Mouse (Mus musculus): ENCODE results near the gene Rpain.

Rpain gene

DNA sequence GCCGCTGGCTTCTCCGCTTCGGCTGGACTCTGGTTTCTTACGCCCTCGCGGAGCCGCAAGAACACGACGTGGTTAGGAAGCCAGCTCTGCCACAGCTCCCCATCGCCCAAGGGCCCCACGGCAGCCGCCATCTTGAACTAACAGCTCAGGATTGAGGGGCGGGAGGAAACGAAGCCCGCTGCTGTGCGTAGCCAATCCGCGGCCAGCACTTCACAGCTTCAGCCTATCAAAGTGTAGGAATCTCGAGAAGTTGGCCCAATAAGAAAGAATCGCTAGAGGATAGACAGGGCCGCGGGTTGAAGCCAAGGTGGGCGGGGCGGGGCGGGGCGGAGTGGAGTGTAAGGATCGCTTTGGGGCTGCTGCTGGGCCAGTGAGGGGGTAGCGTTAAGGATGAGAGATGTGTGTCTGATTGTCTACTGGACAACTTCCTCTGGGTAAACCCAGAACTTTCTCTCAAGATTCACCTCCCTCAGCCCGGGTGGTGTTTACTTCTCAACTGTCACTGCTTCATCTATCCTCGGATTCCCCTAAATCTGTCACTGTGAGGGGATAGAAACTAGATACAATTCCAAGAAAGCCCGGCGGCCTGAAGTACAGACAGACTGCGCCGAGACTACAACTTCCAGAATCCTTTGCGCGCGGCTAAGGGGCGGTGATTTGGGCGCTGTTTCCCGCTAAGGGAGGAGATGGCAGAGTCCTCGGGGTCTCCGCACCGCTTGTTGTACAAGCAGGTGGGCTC lies at the start of gene Rpain, which contains the start of gene Nup88:
Gene Rpain, plus strand, starts transcription at position 393 of the 739 bp plus-strand sequence.
Gene Nup88, minus strand, starts transcription at position 153 of the 739 bp plus-strand sequence.
- peak; percentile 97 for DNase-seq (ENCODE audit: low read depth)

DNA sequence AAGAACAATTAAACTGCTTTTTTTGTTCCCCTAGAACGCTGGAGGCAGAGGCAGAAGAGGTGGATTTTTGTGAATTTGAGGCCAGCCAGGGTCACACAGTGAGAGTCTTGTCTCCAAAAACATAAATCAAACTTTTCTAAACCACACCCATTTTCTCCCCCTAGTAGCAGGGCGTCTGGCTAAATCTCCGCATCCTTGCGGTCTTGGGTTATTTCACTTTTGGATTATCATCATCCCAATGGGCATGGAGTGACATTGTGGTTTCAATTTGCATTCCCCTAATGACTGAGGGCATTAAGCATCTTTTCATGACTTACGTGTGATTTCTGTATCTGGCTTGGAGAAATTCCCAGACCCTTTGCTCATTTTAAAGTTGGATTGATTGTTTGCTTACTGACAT lies 38.6 kb upstream of the Rpain start:
- peak; percentile 11 for DNase-seq (ENCODE audit: low read depth)

DNA sequence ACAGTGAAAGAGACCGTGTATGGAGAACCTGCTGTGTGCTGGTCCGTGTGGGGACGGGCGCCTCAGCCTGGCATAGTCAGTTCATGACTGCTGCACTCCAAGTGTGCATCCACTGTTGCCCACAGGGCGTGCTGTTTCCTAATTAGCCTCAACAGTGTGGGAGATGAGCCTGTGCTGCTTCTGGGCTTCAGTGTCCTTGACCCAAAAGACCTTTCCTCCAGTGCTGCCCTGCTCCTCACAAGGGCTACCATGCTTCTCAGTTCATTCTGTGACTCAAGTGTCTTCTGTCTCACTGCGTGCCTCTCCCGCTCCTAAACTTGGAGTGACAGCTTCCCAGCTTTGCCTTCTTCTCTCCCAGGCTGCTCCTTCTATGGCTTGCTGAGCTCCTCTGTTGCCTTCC lies 34.7 kb upstream of the Rpain start:
- no peak for DNase-seq (ENCODE audit: low read depth)

DNA sequence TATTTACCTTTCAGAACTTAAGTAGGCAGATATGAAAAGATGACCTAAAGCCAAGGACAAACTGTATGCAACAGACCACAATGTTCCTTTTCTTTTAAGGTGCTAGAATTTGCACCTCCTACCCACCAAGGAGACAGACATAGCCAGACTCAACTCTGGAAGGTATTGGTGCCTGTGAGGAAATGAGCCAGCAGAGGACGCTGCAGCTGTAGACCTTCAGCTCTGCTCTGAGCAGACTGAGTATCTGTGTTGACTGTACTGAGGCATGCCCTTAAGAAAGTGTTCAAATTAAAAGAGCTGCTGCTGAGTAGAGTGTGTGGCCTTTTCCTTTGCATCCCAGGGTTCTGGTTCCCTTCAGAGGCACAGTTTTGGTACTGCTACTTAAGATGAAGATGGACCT lies 27.4 kb upstream of the Rpain start:
- DNase-seq (ENCODE audit: low read depth) = no peak

GRCm38 (mm10) chr11:70943651-70944050 lies 26.4 kb upstream of the Rpain start:
- DNase-seq (ENCODE audit: low read depth) = no peak

GRCm38 (mm10) chr11:70944935-70945817 lies 24.8 kb upstream of the Rpain start:
- DNase-seq (ENCODE audit: low read depth) = peak; percentile 22

- no peak for DNase-seq (ENCODE audit: low read depth)
Observed at GRCm38 (mm10) chr11:70954711-70955110, 15.3 kb upstream of the Rpain start.

DNA sequence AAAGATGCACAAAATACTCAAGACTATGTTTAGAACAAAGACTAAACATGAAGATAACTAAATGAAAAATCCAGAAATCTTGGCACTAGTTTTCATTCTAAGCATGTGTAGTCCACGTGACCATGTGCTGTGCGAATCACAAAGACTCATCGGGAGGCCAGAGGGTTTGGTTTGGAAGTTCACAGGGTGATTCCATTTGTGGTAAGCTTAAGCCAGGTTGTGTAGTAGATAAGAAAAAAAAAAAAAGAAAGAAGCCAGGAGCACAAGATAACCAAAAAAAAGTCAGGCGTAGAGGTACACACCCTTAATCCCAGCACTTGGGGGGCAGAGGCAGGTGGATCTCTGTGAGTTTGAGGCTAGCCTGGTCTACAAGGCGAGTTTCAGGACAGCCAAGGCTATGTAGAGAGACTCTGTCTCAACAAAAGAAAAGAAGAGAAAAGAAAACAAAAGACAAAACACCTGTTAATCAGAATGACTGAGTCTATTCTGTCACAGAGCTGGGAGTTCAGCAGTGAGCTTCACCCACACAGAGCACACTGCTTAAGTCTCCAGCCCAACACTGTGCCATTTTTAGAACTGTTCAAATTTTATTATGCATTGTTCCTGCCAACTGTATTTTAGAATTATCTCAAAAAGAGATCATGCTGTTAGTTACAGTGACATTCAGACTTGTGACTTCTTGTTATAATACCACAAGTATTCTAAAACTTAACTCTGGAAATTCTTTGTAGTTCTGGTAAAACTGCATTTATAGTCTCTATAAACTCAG lies 9.0 kb upstream of the Rpain start:
- DNase-seq (ENCODE audit: low read depth) = no peak

- DNase-seq (ENCODE audit: low read depth) = no peak
Observed at GRCm38 (mm10) chr11:70964222-70964907, 5.6 kb upstream of the Rpain start.

- DNase-seq (ENCODE audit: low read depth) = no peak
Observed at GRCm38 (mm10) chr11:70969271-70969794, 680 bp upstream of the Rpain start.

DNA sequence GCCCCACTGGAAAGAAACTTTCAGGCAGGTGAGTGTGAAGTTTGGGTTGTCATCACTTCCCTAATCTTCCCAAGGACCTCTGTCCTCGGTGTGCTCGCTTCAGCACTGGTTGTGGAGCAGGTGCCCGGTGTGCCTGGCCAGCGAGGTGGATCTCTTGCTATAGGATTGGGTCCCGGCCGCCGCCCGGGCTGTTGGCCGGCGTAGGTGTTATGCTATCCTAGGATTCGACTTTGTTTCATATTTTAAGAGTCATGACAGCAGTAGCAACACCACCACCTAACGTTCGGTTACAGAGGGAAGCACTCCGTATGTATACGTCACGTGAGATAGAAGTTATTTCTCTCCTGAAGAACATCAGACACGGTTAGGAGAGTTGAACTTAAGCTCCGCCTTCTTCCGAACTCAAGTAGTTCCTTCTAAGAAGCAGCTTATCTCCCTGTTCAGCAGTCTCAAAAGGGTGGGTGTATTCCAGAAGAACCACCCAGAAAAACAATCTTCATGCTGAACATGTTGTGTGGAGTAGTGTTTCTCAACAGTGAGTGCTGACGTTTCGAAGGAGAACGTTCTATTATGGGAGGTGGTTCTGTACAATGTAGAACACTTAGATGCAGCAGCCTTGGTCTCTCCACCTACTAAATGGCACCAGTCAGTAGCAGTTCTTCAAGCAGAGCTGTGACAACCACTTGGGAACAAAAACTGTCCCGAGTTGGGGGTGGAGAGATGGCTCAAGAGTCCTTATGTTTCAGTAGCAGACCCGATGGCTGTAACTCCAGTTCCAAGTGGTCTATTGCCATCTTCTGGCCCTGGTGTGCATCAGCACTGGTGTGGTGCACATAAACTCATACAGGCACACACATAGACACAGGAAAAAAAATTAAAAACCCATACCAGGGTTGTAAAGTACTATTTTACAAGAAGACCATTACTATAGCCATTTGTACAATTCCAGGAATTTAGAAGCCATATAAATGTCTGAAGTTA lies 837 bp downstream of the Rpain start:
- DNase-seq (ENCODE audit: low read depth) = no peak

GRCm38 (mm10) chr11:70972586-70972985 lies 2.6 kb downstream of the Rpain start:
- DNase-seq (ENCODE audit: low read depth) = no peak

GRCm38 (mm10) chr11:70973947-70974346 lies 3.9 kb downstream of the Rpain start:
- no peak for DNase-seq (ENCODE audit: low read depth)

DNA sequence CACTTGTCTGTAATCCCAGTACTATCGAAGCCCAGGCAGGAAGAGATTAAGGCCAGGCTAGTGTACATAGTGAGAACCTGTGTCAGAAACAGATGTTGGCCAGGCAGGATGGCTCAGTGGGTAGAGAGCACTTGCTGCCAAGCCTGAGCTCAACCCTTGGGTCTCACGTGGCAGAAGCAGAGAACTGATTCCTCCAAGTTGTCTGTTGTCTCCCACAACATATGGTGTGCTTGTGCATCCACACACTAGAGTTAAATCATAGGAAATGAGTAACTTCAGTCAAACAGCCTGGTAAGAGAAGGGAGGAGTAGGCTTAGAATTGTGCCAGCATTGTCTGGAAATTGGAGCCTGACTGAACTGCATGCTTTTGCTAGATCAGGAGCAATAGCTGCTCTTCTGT lies 5.2 kb downstream of the Rpain start:
- no peak for DNase-seq (ENCODE audit: low read depth)

GRCm38 (mm10) chr11:70977293-70977692 lies 7.3 kb downstream of the Rpain start:
- no peak for DNase-seq (ENCODE audit: low read depth)

- no peak for DNase-seq (ENCODE audit: low read depth)
Observed at GRCm38 (mm10) chr11:70980232-70980631, 10.2 kb downstream of the Rpain start.

DNA sequence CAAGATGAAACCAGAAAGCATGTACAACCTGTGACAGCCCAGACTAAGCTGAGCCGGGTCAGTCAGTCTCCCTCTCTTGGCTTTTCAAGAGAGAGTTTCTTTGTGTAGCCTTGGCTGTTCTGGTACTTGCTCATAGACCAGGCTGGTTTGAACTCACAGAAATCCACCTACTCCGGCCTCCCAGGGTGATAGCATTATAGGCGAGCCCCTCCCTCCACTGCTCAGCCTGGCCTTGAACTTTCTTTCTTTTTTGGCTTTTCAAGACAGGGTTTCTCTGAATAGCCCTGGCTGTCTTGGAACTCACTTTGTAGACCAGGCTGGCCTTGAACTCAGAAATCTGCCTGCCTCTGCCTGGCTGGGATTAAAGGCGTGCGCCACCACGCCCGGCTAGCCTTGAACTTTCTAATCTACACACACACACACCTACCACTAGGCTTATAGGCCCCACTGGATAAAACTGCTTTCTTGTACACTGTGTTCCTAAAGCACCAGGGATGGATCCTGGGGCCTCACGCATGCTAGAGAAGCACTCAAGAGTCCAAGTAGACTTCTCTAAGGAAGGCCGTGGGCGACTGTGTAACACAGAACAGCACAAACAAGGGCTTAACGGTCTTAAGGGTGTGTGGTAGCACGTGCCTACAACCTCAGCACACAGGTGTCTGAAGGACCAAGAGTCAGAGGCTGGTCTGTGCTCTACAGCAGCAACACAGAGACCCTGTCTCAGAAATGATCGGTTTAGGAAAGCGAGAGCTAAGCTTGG lies 10.9 kb downstream of the Rpain start:
- no peak for DNase-seq (ENCODE audit: low read depth)

DNA sequence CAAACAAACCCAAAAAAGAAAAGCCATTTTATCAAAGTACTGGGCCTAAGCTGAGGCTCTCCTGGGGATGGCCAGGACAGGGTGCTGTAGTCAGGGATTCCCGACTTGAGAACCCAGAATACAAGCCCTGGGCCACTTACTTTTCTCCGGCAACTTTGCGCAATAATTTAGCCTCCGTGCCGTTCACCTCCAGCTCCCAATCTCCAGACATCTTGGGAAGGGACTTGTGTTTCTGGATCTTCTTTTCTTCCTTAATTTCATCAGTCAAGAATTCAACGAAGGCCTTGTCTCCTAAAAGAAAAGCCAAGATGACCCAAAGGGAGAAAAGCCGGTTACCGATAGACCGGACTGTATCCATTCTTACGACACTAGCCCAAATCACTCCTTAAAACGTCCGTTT lies 12.0 kb downstream of the Rpain start:
- no peak for DNase-seq (ENCODE audit: low read depth)

DNA sequence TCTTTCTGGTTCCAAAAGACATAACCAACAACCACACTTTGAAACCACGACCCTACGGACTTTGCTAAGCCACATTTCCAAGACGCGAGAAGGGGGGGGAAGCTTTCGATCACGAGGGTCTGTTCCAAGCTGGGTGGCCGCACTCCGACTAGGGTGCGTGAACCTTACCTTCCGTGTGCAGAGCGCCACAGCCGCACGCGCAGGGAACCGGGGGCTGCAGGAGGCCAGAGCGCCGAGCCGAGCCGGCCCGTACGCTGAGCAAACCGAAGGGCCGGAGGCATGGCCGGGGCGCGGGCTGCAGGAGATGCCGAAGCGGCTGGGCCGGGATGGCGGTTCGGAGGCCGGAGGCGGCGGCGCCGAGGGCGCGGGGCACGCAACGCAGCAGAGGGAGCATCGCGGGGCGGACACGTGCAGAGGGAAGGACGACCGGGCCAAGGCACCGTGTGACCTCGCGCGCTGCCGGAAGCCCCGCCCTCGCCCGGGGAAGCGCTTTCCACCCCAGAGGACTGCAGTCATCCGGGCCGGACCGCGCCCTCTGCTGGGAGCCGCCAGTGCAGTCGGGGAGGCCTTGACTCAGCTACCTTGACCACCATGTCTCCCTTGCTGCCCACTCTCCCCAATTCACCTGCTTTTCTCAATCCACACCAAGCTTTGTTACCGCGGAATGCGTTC lies 12.7 kb downstream of the Rpain start, which contains the start of gene C1qbp:
Gene C1qbp, minus strand, starts transcription at position 470 of the 672 bp plus-strand sequence.
- peak; percentile 63 for DNase-seq (ENCODE audit: low read depth)
